7 mouse cellular contexts compared by ENCODE assay signal in genomic region chr11:82870173-82871030, GRCm38 (mm10). TPM values are rescaled to one million over a fixed set of nuclear protein-coding genes. Genes with fewer than 3 reads are reported as not detected.
DNase-seq lines count a peak whose midpoint lies in the region; ATAC-seq lines count a peak whose summit lies in the region.

No protein-coding gene starts in this region.

- H3K4me3 ChIP-seq in hindbrain, embryonic 12.5 days = peak overlapping the region; percentile 79

- WGBS in hindbrain, embryonic 12.5 days = 5% methylated on average over 36 of the region's 36 CpGs

- peak; percentile 74 for DNase-seq in WW6 (ENCODE audit: low read depth, low spot score)
- DNase-seq in cerebellum, adult 9-10 months = peak; percentile 61
- DNase-seq in frontal cortex, postnatal 25 days (ENCODE audit: low spot score in 2 of 2) = peak; percentile 12 to 17
- DNase-seq in layer of hippocampus, postnatal 36 days = peak; percentile 38 to 43
- DNase-seq in lung, postnatal 36 days = peak; percentile 61
- peak; percentile 63 for DNase-seq in retina, postnatal 1 day

- no peaks in the 10 kb centered on the region for H3K27me3 ChIP-seq in hindbrain, embryonic 12.5 days

- no peaks in the 10 kb centered on the region for H3K36me3 ChIP-seq in hindbrain, embryonic 12.5 days

- ATAC-seq in hindbrain, embryonic 12.5 days (ENCODE audit: low FRiP score) = 0 out of 2 replicates have a peak, but pooled peaks have one; percentile 36

- H3K4me2 ChIP-seq in hindbrain, embryonic 12.5 days (replicated peaks) = peak overlapping the region; percentile 85

- no peak overlapping the region for H3K27ac ChIP-seq in hindbrain, embryonic 12.5 days

- H3K9ac ChIP-seq in hindbrain, embryonic 12.5 days = peak overlapping the region; percentile 77

- H3K9me3 ChIP-seq in hindbrain, embryonic 12.5 days (replicated peaks) = no peaks in the 10 kb centered on the region

- peaks cover 6% of the 10 kb centered on the region; the same call in 1 of the 2 replicates for H3K4me1 ChIP-seq in hindbrain, embryonic 12.5 days

RNA-seq across cellular contexts. Expression of gene Rffl, which starts 0.6 kb away (rescaled TPM):
- polyA plus RNA-seq in hindbrain, embryonic 12.5 days (2016; fragmentation: Nextera tagmentation; extraction: Ambion mirVana) = 8.9 and 9.6 TPM in 2 replicates
- 10 to 100 TPM; 10.7 to 11.7 TPM for total RNA-seq in layer of hippocampus, postnatal 36 days (2021)

RNA-seq across cellular contexts. Expression of gene Rad51d, which starts 20.0 kb away (rescaled TPM):
- polyA plus RNA-seq in hindbrain, embryonic 12.5 days (2016; fragmentation: Nextera tagmentation; extraction: Ambion mirVana) = 10.9 and 12.6 TPM in 2 replicates
- 10 to 100 TPM; 14.1 to 15.7 TPM for total RNA-seq in layer of hippocampus, postnatal 36 days (2021)

RNA-seq across cellular contexts. Expression of gene Fndc8, which starts 21.5 kb away (rescaled TPM):
- polyA plus RNA-seq in hindbrain, embryonic 12.5 days (2016; fragmentation: Nextera tagmentation; extraction: Ambion mirVana) = 0.65 and 0.68 TPM in 2 replicates
- not detected for total RNA-seq in layer of hippocampus, postnatal 36 days (2021)

RNA-seq across cellular contexts. Expression of gene Nle1, which starts 37.8 kb away (rescaled TPM):
- polyA plus RNA-seq in hindbrain, embryonic 12.5 days (2016; fragmentation: Nextera tagmentation; extraction: Ambion mirVana) = 32.1 and 32.7 TPM in 2 replicates
- total RNA-seq in layer of hippocampus, postnatal 36 days (2021) = 10 to 100 TPM; 44.6 to 49.0 TPM

RNA-seq across cellular contexts. Expression of gene Unc45b, which starts 39.9 kb away (rescaled TPM):
- 1.4 and 4.1 TPM in 2 replicates for polyA plus RNA-seq in hindbrain, embryonic 12.5 days (2016; fragmentation: Nextera tagmentation; extraction: Ambion mirVana)
- total RNA-seq in layer of hippocampus, postnatal 36 days (2021) = 1 to 10 TPM; 1.6 to 2.3 TPM

Comparison
In these comparisons a context has a peak if more than half of its experiments do, and no peak if none do; other contexts are left out.
1. DNase-seq: peak in every context shown above with its lines; median percentile 74 in WW6; 63 in retina, postnatal 1 day; 61 in cerebellum, adult 9-10 months; 61 in lung, postnatal 36 days; 40 in layer of hippocampus, postnatal 36 days; 14 in frontal cortex, postnatal 25 days.